Comparison of ENCODE assay signal across 7 mouse cellular contexts in genomic region chr1:193129321-193129720, GRCm38 (mm10). TPM values are rescaled to one million over a fixed set of nuclear protein-coding genes. Genes with fewer than 3 reads are reported as not detected.
DNase-seq lines count a peak whose midpoint lies in the region; ATAC-seq lines count a peak whose summit lies in the region.

No protein-coding gene starts in this region.

- H3K36me3 ChIP-seq in megakaryocyte, embryonic 14.5 days (replicated peaks; ENCODE audit: low read length), result peaks cover 29% of the 10 kb centered on the region
- H3K36me3 ChIP-seq in forebrain, embryonic 11.5 days (ENCODE audit: control insufficient read depth, insufficient read depth, low read length), result peaks cover 2% of the 10 kb centered on the region; the same call in 1 of the 2 replicates
- H3K36me3 ChIP-seq in limb, embryonic 13.5 days, result peaks cover 29% of the 10 kb centered on the region
- H3K36me3 ChIP-seq in stomach, embryonic 14.5 days (ENCODE audit: control insufficient read depth, insufficient read depth, low read length), result peaks cover 12% of the 10 kb centered on the region; the same call in 1 of the 2 replicates

- DNase-seq in forebrain, embryonic 11.5 days (ENCODE audit: low spot score), result no peak
- DNase-seq in MN1 (ENCODE audit: low spot score), result no peak
- no peak for DNase-seq in thymus, postnatal 36 days

- 36% methylated on average over 5 of the region's 5 CpGs for WGBS in forebrain, embryonic 11.5 days
- WGBS in limb, embryonic 13.5 days, result 23% methylated on average over 5 of the region's 5 CpGs
- 26% methylated on average over 5 of the region's 5 CpGs for WGBS in stomach, embryonic 14.5 days

- H3K4me3 ChIP-seq in megakaryocyte, embryonic 14.5 days (replicated peaks), result peak overlapping the region; percentile 97
- peak overlapping the region; percentile 97 for H3K4me3 ChIP-seq in forebrain, embryonic 11.5 days (ENCODE audit: low read depth, low read length)
- peak overlapping the region; percentile 97 for H3K4me3 ChIP-seq in limb, embryonic 13.5 days
- H3K4me3 ChIP-seq in stomach, embryonic 14.5 days (ENCODE audit: low read depth, low read length), result peak overlapping the region; percentile 96

- no peak for ATAC-seq in megakaryocyte, adult 5-6 weeks (ENCODE audit: poor library complexity, severe bottlenecking)
- no peak for ATAC-seq in forebrain, embryonic 11.5 days (replicated peaks; ENCODE audit: low FRiP score)
- ATAC-seq in limb, embryonic 13.5 days (ENCODE audit: low FRiP score, low read depth), result no peak
- no peak for ATAC-seq in stomach, embryonic 14.5 days (ENCODE audit: insufficient number of reproducible peaks, insufficient read depth, low FRiP score, low read depth)

- peak overlapping the region; percentile 60 for H3K4me2 ChIP-seq in forebrain, embryonic 11.5 days (ENCODE audit: low read depth, low read length, severe bottlenecking)
- H3K4me2 ChIP-seq in limb, embryonic 13.5 days (replicated peaks), result peak overlapping the region; percentile 75
- H3K4me2 ChIP-seq in stomach, embryonic 14.5 days (replicated peaks; ENCODE audit: low read depth, low read length), result peak overlapping the region; percentile 47

- peak overlapping the region; percentile 79 for H3K9ac ChIP-seq in forebrain, embryonic 11.5 days (ENCODE audit: low read length)
- peak overlapping the region; percentile 89 for H3K9ac ChIP-seq in limb, embryonic 13.5 days
- H3K9ac ChIP-seq in stomach, embryonic 14.5 days (replicated peaks; ENCODE audit: low read depth, low read length), result peak overlapping the region; percentile 76; the same call in 1 of the 2 replicates

- H3K9me3 ChIP-seq in megakaryocyte, embryonic 14.5 days, result no peaks in the 10 kb centered on the region
- H3K9me3 ChIP-seq in forebrain, embryonic 11.5 days (ENCODE audit: control insufficient read depth, low read length), result no peaks in the 10 kb centered on the region
- no peaks in the 10 kb centered on the region for H3K9me3 ChIP-seq in limb, embryonic 13.5 days
- H3K9me3 ChIP-seq in stomach, embryonic 14.5 days (ENCODE audit: control insufficient read depth, low read depth, low read length), result no peaks in the 10 kb centered on the region

- H3K4me1 ChIP-seq in megakaryocyte, embryonic 14.5 days, result peaks cover 34% of the 10 kb centered on the region
- peaks cover 5% of the 10 kb centered on the region; the same call in 1 of the 2 replicates for H3K4me1 ChIP-seq in forebrain, embryonic 11.5 days (replicated peaks; ENCODE audit: control insufficient read depth, insufficient read depth, low read length)
- H3K4me1 ChIP-seq in limb, embryonic 13.5 days, result peaks cover 11% of the 10 kb centered on the region
- peaks cover 6% of the 10 kb centered on the region for H3K4me1 ChIP-seq in stomach, embryonic 14.5 days (ENCODE audit: control insufficient read depth, insufficient read depth, low read length)

- no peaks in the 10 kb centered on the region for H3K27me3 ChIP-seq in megakaryocyte, embryonic 14.5 days (replicated peaks)
- no peaks in the 10 kb centered on the region for H3K27me3 ChIP-seq in forebrain, embryonic 11.5 days (ENCODE audit: control insufficient read depth, insufficient read depth, low read length)
- H3K27me3 ChIP-seq in limb, embryonic 13.5 days, result no peaks in the 10 kb centered on the region
- H3K27me3 ChIP-seq in stomach, embryonic 14.5 days (ENCODE audit: control insufficient read depth, insufficient read depth, low read length), result no peaks in the 10 kb centered on the region

- no peak overlapping the region for H3K27ac ChIP-seq in forebrain, embryonic 11.5 days (ENCODE audit: low read depth, low read length)
- H3K27ac ChIP-seq in limb, embryonic 13.5 days, result no peak overlapping the region
- H3K27ac ChIP-seq in stomach, embryonic 14.5 days (ENCODE audit: low read length), result no peak overlapping the region

RNA-seq across cellular contexts. Expression of gene Diexf, which starts 0.8 kb away (rescaled TPM):
- polyA plus RNA-seq in megakaryocyte, embryonic 14.5 days (2012; ENCODE audit: insufficient read depth, low replicate concordance), result 0.84 TPM in 1 of 2 replicates, not detected in the other
- total RNA-seq in megakaryocyte, adult 5-6 weeks (2015), result 4.4 and 5.8 TPM in 2 replicates
- 8.4 and 10.4 TPM in 2 replicates for total RNA-seq in megakaryocyte, adult 5-6 weeks (2017)
- 9.8 and 13.2 TPM in 2 replicates for polyA plus RNA-seq in forebrain, embryonic 11.5 days (2014; fragmentation: Nextera tagmentation; extraction: Ambion mirVana)
- 9.4 and 10.4 TPM in 2 replicates for polyA plus RNA-seq in limb, embryonic 13.5 days (2015; fragmentation: Nextera tagmentation; extraction: Ambion mirVana)
- 10.6 and 10.9 TPM in 2 replicates for polyA plus RNA-seq in stomach, embryonic 14.5 days (2014; fragmentation: Nextera tagmentation; extraction: Ambion mirVana)

RNA-seq across cellular contexts. Expression of gene Irf6, which starts 23.6 kb away (rescaled TPM):
- polyA plus RNA-seq in megakaryocyte, embryonic 14.5 days (2012; ENCODE audit: insufficient read depth, low replicate concordance), result not detected in 2 replicates
- 0.21 TPM in 1 of 2 replicates, not detected in the other for total RNA-seq in megakaryocyte, adult 5-6 weeks (2015)
- total RNA-seq in megakaryocyte, adult 5-6 weeks (2017), result 0.24 and 0.26 TPM in 2 replicates
- polyA plus RNA-seq in forebrain, embryonic 11.5 days (2014; fragmentation: Nextera tagmentation; extraction: Ambion mirVana), result 2.6 and 3.0 TPM in 2 replicates
- polyA plus RNA-seq in limb, embryonic 13.5 days (2015; fragmentation: Nextera tagmentation; extraction: Ambion mirVana), result 15.1 and 19.4 TPM in 2 replicates
- polyA plus RNA-seq in stomach, embryonic 14.5 days (2014; fragmentation: Nextera tagmentation; extraction: Ambion mirVana), result 56.6 and 61.0 TPM in 2 replicates

RNA-seq across cellular contexts. Expression of gene A130010J15Rik, which starts 38.5 kb away (rescaled TPM):
- polyA plus RNA-seq in megakaryocyte, embryonic 14.5 days (2012; ENCODE audit: insufficient read depth, low replicate concordance), result 1.0 and 1.5 TPM in 2 replicates
- 4.4 and 4.6 TPM in 2 replicates for total RNA-seq in megakaryocyte, adult 5-6 weeks (2015)
- total RNA-seq in megakaryocyte, adult 5-6 weeks (2017), result 4.6 and 5.2 TPM in 2 replicates
- 13.7 and 14.3 TPM in 2 replicates for polyA plus RNA-seq in forebrain, embryonic 11.5 days (2014; fragmentation: Nextera tagmentation; extraction: Ambion mirVana)
- 18.1 and 18.2 TPM in 2 replicates for polyA plus RNA-seq in limb, embryonic 13.5 days (2015; fragmentation: Nextera tagmentation; extraction: Ambion mirVana)
- polyA plus RNA-seq in stomach, embryonic 14.5 days (2014; fragmentation: Nextera tagmentation; extraction: Ambion mirVana), result 16.6 and 18.5 TPM in 2 replicates
